In genomic region chrX:7898880-7899874, GRCm38 (mm10) we compare ENCODE assay signal across 7 mouse cellular contexts. TPM values are rescaled to one million over a fixed set of nuclear protein-coding genes. Genes with fewer than 3 reads are reported as not detected.
DNase-seq lines count a peak whose midpoint lies in the region; ATAC-seq and TF ChIP-seq lines count a peak whose summit lies in the region.

Gene Pqbp1 (minus strand): TSS chrX:7899269.
Gene Timm17b (plus strand): TSS chrX:7899357.

- peak; percentile 14; the same call in 1 of the 2 replicates for TF ChIP-seq POLR2A in small intestine, adult 2 months (IDR thresholded peaks at IDR 0.05; ENCODE audit: low read depth, low read length)

- ATAC-seq in intestine, postnatal 0 days, result peak; percentile 99
- peak; percentile 98 for ATAC-seq in midbrain, embryonic 12.5 days (ENCODE audit: low FRiP score, low read depth)

- peak within 1 kb of the TSS; percentile 62 for H3K4me2 ChIP-seq in intestine, postnatal 0 days (replicated peaks; ENCODE audit: low read depth)
- peak within 1 kb of the TSS; percentile 63 for H3K4me2 ChIP-seq in midbrain, embryonic 12.5 days (replicated peaks)

- 15% methylated on average over 62 of the region's 62 CpGs for WGBS in embryonic facial prominence, embryonic 10.5 days
- whole genome bisulfite sequencing in intestine, postnatal 0 days, result 16% methylated on average over 62 of the region's 62 CpGs
- 17% methylated on average over 62 of the region's 62 CpGs for WGBS in midbrain, embryonic 12.5 days
- WGBS in small intestine, adult 2 months, result 16% methylated on average over 62 of the region's 62 CpGs

- no peak for TF ChIP-seq CTCF in intestine, postnatal 0 days (IDR thresholded peaks at IDR 0.05; ENCODE audit: low read depth)
- no peak for TF ChIP-seq CTCF in small intestine, adult 2 months (IDR thresholded peaks at IDR 0.05; ENCODE audit: extremely low read depth, insufficient read length, insufficient replicate concordance, low read depth, low read length)

- peaks cover 32% of the 10 kb centered on the region for H3K36me3 ChIP-seq in embryonic facial prominence, embryonic 10.5 days (replicated peaks)
- H3K36me3 ChIP-seq in intestine, postnatal 0 days (ENCODE audit: control insufficient read depth, insufficient read depth), result peaks cover 5% of the 10 kb centered on the region
- peaks cover 12% of the 10 kb centered on the region for H3K36me3 ChIP-seq in midbrain, embryonic 12.5 days
- H3K36me3 ChIP-seq in small intestine, adult 2 months (ENCODE audit: control insufficient read depth, insufficient read depth, low read length), result peaks cover 10% of the 10 kb centered on the region

- H3K27me3 ChIP-seq in embryonic facial prominence, embryonic 10.5 days (replicated peaks; ENCODE audit: low read depth, poor library complexity, severe bottlenecking), result no peaks in the 10 kb centered on the region
- no peaks in the 10 kb centered on the region for H3K27me3 ChIP-seq in intestine, postnatal 0 days (replicated peaks; ENCODE audit: control insufficient read depth, insufficient read depth, low read length)
- H3K27me3 ChIP-seq in midbrain, embryonic 12.5 days, result no peaks in the 10 kb centered on the region
- no peaks in the 10 kb centered on the region for H3K27me3 ChIP-seq in small intestine, adult 2 months (ENCODE audit: control insufficient read depth, insufficient read depth, low read length)

- intact Hi-C loops in left cerebral cortex, postnatal 4 days (cut with DNase I), result no loop called here

- H3K4me1 ChIP-seq in embryonic facial prominence, embryonic 10.5 days, result 0 out of 2 replicates have a peak, but pooled peaks cover 6% of the 10 kb centered on the region
- no peaks in the 10 kb centered on the region for H3K4me1 ChIP-seq in intestine, postnatal 0 days (replicated peaks; ENCODE audit: control insufficient read depth, insufficient read depth, low read length)
- peaks cover 8% of the 10 kb centered on the region; the same call in 1 of the 2 replicates for H3K4me1 ChIP-seq in midbrain, embryonic 12.5 days
- no peaks in the 10 kb centered on the region for H3K4me1 ChIP-seq in small intestine, adult 2 months (ENCODE audit: control insufficient read depth, insufficient read depth, insufficient read length, low read length)

- H3K9ac ChIP-seq in intestine, postnatal 0 days (ENCODE audit: low read depth, low read length), result peak within 1 kb of the TSS; percentile 46
- H3K9ac ChIP-seq in midbrain, embryonic 12.5 days (replicated peaks), result peak within 1 kb of the TSS; percentile 59

- peak within 1 kb of the TSS; percentile 86 for H3K27ac ChIP-seq in embryonic facial prominence, embryonic 10.5 days (replicated peaks)
- peak within 1 kb of the TSS; percentile 72 for H3K27ac ChIP-seq in intestine, postnatal 0 days (ENCODE audit: low read depth, low read length)
- peak within 1 kb of the TSS; percentile 81 for H3K27ac ChIP-seq in midbrain, embryonic 12.5 days (replicated peaks)
- H3K27ac ChIP-seq in small intestine, adult 2 months (ENCODE audit: insufficient read depth, low read depth, low read length), result peak within 1 kb of the TSS; percentile 99

- H3K9me3 ChIP-seq in embryonic facial prominence, embryonic 10.5 days, result no peaks in the 10 kb centered on the region
- H3K9me3 ChIP-seq in intestine, postnatal 0 days (ENCODE audit: control insufficient read depth), result no peaks in the 10 kb centered on the region
- H3K9me3 ChIP-seq in midbrain, embryonic 12.5 days, result no peaks in the 10 kb centered on the region

- H3K4me3 ChIP-seq in embryonic facial prominence, embryonic 10.5 days, result peak within 1 kb of the TSS; percentile 68
- peak within 1 kb of the TSS; percentile 56 for H3K4me3 ChIP-seq in intestine, postnatal 0 days (ENCODE audit: low read depth, low read length)
- peak within 1 kb of the TSS; percentile 54 for H3K4me3 ChIP-seq in midbrain, embryonic 12.5 days
- peak within 1 kb of the TSS; percentile 99 for H3K4me3 ChIP-seq in small intestine, adult 2 months (ENCODE audit: low read depth, low read length)

- DNase-seq in adrenal gland, postnatal 10 days, result peak; percentile 88
- peak; percentile 87 for DNase-seq in embryonic facial prominence, embryonic 10.5 days (ENCODE audit: low spot score)
- DNase-seq in gonadal fat pad, adult 2 months (ENCODE audit: low read depth), result peak; percentile 45
- DNase-seq in left cerebral cortex, postnatal 4 days, result peak; percentile 89

RNA-seq across cellular contexts. Expression of gene Pqbp1, which starts in this region (rescaled TPM):
- 10 to 100 TPM; 66.3 to 79.2 TPM for total RNA-seq in adrenal gland, postnatal 10 days (2021)
- 122 and 132 TPM in 2 replicates for polyA plus RNA-seq in embryonic facial prominence, embryonic 10.5 days (2016; fragmentation: Nextera tagmentation; extraction: Ambion mirVana)
- 49.8 and 52.7 TPM in 2 replicates for polyA plus RNA-seq in gonadal fat pad, adult 2 months (2012; rRNA removed)
- polyA plus RNA-seq in intestine, postnatal 0 days (2015; fragmentation: Nextera tagmentation; extraction: Ambion mirVana), result 63.1 and 64.3 TPM in 2 replicates
- total RNA-seq in left cerebral cortex, postnatal 4 days (2021), result 10 to 100 TPM; 92.7 to 98.2 TPM
- 177 and 180 TPM in 2 replicates for polyA plus RNA-seq in midbrain, embryonic 12.5 days (2016; fragmentation: Nextera tagmentation; extraction: Ambion mirVana)
- 15.0 and 31.7 TPM in 2 replicates for polyA plus RNA-seq in small intestine, adult 2 months (2012; rRNA removed)

RNA-seq across cellular contexts. Expression of gene Timm17b, which starts in this region (rescaled TPM):
- total RNA-seq in adrenal gland, postnatal 10 days (2021), result 10 to 100 TPM; 88.3 to 94.3 TPM
- 174 and 178 TPM in 2 replicates for polyA plus RNA-seq in embryonic facial prominence, embryonic 10.5 days (2016; fragmentation: Nextera tagmentation; extraction: Ambion mirVana)
- polyA plus RNA-seq in gonadal fat pad, adult 2 months (2012; rRNA removed), result 32.4 and 38.3 TPM in 2 replicates
- 106 and 109 TPM in 2 replicates for polyA plus RNA-seq in intestine, postnatal 0 days (2015; fragmentation: Nextera tagmentation; extraction: Ambion mirVana)
- total RNA-seq in left cerebral cortex, postnatal 4 days (2021), result 10 to 100 TPM; 46.6 to 54.4 TPM
- 156 and 160 TPM in 2 replicates for polyA plus RNA-seq in midbrain, embryonic 12.5 days (2016; fragmentation: Nextera tagmentation; extraction: Ambion mirVana)
- polyA plus RNA-seq in small intestine, adult 2 months (2012; rRNA removed), result 20.8 and 31.8 TPM in 2 replicates

Comparison
In these comparisons a context has a peak if more than half of its experiments do, and no peak if none do; other contexts are left out.
1. Peak in every context shown above with its lines: DNase-seq, ATAC-seq, H3K4me3 ChIP-seq and H3K27ac ChIP-seq.